Mouse (Mus musculus) heart, embryonic 10.5 days (tissue): ENCODE measurements around the gene Sept9. TPM values are rescaled to one million over a fixed set of nuclear protein-coding genes. Genes with fewer than 3 reads are reported as not detected.

Experiments
- DNase-seq: peaks from one replicate; pipeline ENCODE4 v3.0.0-alpha.2; 2017; ENCODE audit warnings: low spot score
- H3K27ac ChIP-seq: fragments of 300-500 bp; sonication (generic); 2 replicates; pipeline ENCODE4 v1.5.1; 2016; ENCODE audit warnings: mild to moderate bottlenecking
- H3K27me3 ChIP-seq: fragments of 300-500 bp; sonication (generic); 2 replicates; pipeline ENCODE4 v1.6.1; 2016; ENCODE audit warnings: mild to moderate bottlenecking; ENCODE audit not compliant: poor library complexity, insufficient read depth, severe bottlenecking
- H3K36me3 ChIP-seq: fragments of 300-500 bp; sonication (generic); 2 replicates; pipeline ENCODE4 v1.6.1; 2016; ENCODE audit warnings: mild to moderate bottlenecking, moderate library complexity
- H3K4me1 ChIP-seq: fragments of 300-500 bp; sonication (generic); 2 replicates; pipeline ENCODE4 v1.6.1; 2016; ENCODE audit warnings: mild to moderate bottlenecking
- H3K4me3 ChIP-seq: fragments of 300-500 bp; sonication (generic); 2 replicates; pipeline ENCODE4 v1.5.1; 2016; ENCODE audit warnings: mild to moderate bottlenecking, moderate library complexity
- H3K9me3 ChIP-seq: fragments of 300-500 bp; sonication (generic); 2 replicates; pipeline ENCODE4 v1.6.1; 2016; ENCODE audit warnings: mild to moderate bottlenecking, moderate library complexity
- WGBS: fragments of 180-500 bp; shearing (Covaris S2); methylation state at CpG from one replicate; pipeline ENCODE4 v1.1.7; 2016; 5-methylcytosine and 5-hydroxymethylcytosine counted together
- polyA plus RNA-seq: library from polyadenylated mRNA; unstranded; fragments of >200 nt; fragmentation: Nextera tagmentation; extraction: Ambion mirVana; gene quantifications from 2 replicates; pipeline ENCODE4 v1.2.1, GENCODE M21; 2016

Sept9 gene
- polyA plus RNA-seq, 1 experiment from 2014 or later = 164 TPM

DNA sequence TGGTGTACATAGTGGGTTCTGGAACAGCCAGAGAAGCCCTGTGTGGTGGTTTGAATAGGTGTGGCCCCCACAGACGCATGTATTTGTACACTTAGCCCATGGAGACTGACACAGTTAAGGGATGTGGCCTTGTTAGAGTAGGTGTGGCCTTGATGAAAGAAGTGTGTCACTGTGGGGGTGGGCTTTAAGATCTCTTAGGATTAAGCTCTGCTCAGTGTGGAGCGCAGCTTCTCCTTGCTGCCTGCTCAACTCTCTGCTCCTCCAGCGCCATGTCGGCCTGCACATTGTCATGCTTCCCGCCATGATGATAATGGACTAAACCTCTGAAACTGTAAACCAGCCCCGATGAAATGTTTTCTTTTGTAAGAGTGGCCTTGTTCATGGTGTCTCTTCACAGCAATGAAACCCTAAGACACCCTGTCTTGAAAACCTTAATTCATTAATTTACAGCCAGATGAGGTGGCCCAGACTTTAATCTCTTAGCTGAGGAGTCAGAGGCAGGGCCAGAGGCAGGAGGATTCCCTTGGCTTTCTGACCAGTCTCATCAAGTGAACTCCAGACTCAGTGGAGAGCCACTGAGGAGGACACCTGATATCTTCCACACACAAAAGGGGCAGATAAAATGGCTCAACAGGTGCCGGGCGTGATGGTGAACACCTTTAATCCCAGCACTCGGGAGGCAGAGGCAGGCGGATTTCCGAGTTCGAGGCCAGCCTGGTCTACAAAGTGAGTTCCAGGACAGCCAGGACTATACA is 44.3 kb downstream of the Sept9 start:
- DNase-seq = no peak
- Histone ChIP-seq H3K4me3 (no peak overlapping the region), H3K36me3 (peaks cover 6% of the 10 kb centered on the region; the same call in 1 of the 2 replicates), H3K27me3 (0 out of 2 replicates have a peak, but pooled peaks cover 3% of the 10 kb centered on the region), H3K27ac (0 out of 2 replicates have a peak overlapping the region, but pooled peaks have one; percentile 22), H3K9me3 (no peaks in the 10 kb centered on the region), H3K4me1 (peaks cover 25% of the 10 kb centered on the region)
- WGBS = 76% methylated on average over 12 of the region's 12 CpGs

- peak overlapping the region; percentile 1; the same call in 1 of the 2 replicates for H3K27ac ChIP-seq
- peaks cover 5% of the 10 kb centered on the region; the same call in 1 of the 2 replicates for H3K36me3 ChIP-seq
- no peak for DNase-seq
- WGBS = 59% methylated on average over 8 of the region's 8 CpGs
- H3K4me3 ChIP-seq = no peak overlapping the region
- peaks cover 38% of the 10 kb centered on the region for H3K4me1 ChIP-seq
- H3K9me3 ChIP-seq = no peaks in the 10 kb centered on the region
- 0 out of 2 replicates have a peak, but pooled peaks cover 3% of the 10 kb centered on the region for H3K27me3 ChIP-seq
These were observed 45.7 kb downstream of the Sept9 start for GRCm38 (mm10) chr11:117245041-117245725.

- Histone ChIP-seq H3K9me3 (no peaks in the 10 kb centered on the region), H3K4me3 (no peak overlapping the region), H3K4me1 (peaks cover 44% of the 10 kb centered on the region), H3K27ac (peak overlapping the region; percentile 1; the same call in 1 of the 2 replicates), H3K36me3 (no peaks in the 10 kb centered on the region), H3K27me3 (0 out of 2 replicates have a peak, but pooled peaks cover 3% of the 10 kb centered on the region)
- 71% methylated on average over 3 of the region's 3 CpGs for WGBS
- DNase-seq = no peak
These were observed 46.4 kb downstream of the Sept9 start for GRCm38 (mm10) chr11:117245846-117246245.

DNA sequence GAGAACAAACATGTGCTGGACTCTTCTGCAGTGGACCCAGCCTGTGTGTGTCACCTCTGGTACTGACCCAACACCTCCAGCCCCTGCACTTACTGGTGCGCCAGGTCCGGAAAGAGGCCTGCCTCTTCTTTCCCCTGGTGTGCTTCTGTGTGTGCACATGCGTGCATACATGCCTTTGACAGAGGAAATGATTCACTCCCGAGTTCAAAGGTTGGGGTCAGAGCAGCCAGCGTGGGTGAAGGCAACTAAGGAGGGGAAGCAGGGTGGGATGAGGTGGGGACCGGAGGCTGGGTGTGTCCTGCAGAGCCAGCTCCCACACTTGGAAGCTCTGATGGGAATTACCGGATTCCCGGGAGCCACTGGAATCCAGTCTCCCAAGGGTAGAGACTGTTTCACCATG is 46.8 kb downstream of the Sept9 start:
- 62% methylated on average over 8 of the region's 8 CpGs for WGBS
- H3K4me3 ChIP-seq = no peak overlapping the region
- H3K27ac ChIP-seq = peak overlapping the region; percentile 30; the same call in 1 of the 2 replicates
- H3K4me1 ChIP-seq = peaks cover 46% of the 10 kb centered on the region
- no peaks in the 10 kb centered on the region for H3K9me3 ChIP-seq
- DNase-seq = no peak
- 0 out of 2 replicates have a peak, but pooled peaks cover 3% of the 10 kb centered on the region for H3K27me3 ChIP-seq
- no peaks in the 10 kb centered on the region for H3K36me3 ChIP-seq

GRCm38 (mm10) chr11:117246981-117247431 is 47.5 kb downstream of the Sept9 start:
- no peak overlapping the region for H3K4me3 ChIP-seq
- no peaks in the 10 kb centered on the region for H3K36me3 ChIP-seq
- no peak for DNase-seq
- peak overlapping the region; percentile 42; the same call in 1 of the 2 replicates for H3K27ac ChIP-seq
- H3K4me1 ChIP-seq = peaks cover 52% of the 10 kb centered on the region
- 87% methylated on average over 9 of the region's 9 CpGs for WGBS
- H3K9me3 ChIP-seq = no peaks in the 10 kb centered on the region
- H3K27me3 ChIP-seq = 0 out of 2 replicates have a peak, but pooled peaks cover 3% of the 10 kb centered on the region

DNA sequence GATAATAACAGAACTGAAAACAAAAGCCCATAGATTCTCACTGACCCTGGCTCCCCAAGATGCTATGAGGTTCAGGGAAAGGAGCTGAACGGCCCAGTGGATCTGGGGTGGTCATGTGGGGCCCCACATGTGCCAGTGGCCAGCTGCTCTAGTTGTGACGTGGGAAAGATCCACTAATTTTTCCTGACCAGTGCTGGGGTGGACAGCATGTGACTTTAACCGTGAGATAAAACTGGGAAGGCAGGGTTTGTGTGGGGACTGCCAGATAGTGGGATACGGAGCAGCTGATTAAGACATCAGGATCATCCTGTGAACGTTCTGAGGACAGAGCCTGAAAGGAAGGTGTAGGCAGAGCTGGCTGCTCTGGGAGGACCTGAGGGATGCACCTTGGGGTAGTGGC is 48.1 kb downstream of the Sept9 start:
- H3K27me3 ChIP-seq = 0 out of 2 replicates have a peak, but pooled peaks cover 3% of the 10 kb centered on the region
- no peak overlapping the region for H3K4me3 ChIP-seq
- 43% methylated on average over 5 of the region's 5 CpGs for whole genome bisulfite sequencing
- peaks cover 52% of the 10 kb centered on the region for H3K4me1 ChIP-seq
- no peaks in the 10 kb centered on the region for H3K9me3 ChIP-seq
- no peaks in the 10 kb centered on the region for H3K36me3 ChIP-seq
- H3K27ac ChIP-seq = no peak overlapping the region
- no peak for DNase-seq

DNA sequence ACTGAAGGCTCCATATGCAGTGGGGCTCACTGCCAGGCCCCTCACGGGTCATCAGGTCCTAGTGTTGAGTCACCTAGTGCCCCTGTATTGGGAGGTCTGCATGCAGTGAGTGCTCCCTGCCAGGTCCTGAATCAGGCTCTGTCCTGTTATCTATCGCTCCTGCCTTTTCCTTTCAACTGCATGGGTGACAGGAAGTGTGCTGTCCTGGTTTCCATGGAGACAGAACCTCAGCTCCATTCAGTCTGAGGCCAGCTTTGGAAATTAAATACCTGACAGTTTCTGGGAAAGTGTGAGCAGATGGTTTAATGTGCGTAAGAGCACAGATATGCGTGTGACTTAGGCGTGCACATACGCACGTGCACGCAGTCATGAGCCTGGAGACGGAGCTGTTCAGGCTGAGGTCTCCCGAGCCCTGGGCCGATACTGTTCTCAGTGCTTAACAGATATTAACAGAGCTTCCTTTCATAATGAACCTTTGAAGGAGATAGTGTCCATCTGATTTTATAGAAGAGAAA is 49.3 kb downstream of the Sept9 start:
- 0 out of 2 replicates have a peak, but pooled peaks cover 3% of the 10 kb centered on the region for H3K27me3 ChIP-seq
- no peaks in the 10 kb centered on the region for H3K9me3 ChIP-seq
- DNase-seq = no peak
- WGBS = 51% methylated on average over 11 of the region's 11 CpGs
- H3K4me3 ChIP-seq = no peak overlapping the region
- H3K36me3 ChIP-seq = no peaks in the 10 kb centered on the region
- H3K4me1 ChIP-seq = peaks cover 62% of the 10 kb centered on the region
- H3K27ac ChIP-seq = peak overlapping the region; percentile 36

GRCm38 (mm10) chr11:117249282-117249984 is 50.0 kb downstream of the Sept9 start:
- 71% methylated on average over 18 of the region's 18 CpGs for WGBS
- no peaks in the 10 kb centered on the region for H3K9me3 ChIP-seq
- H3K36me3 ChIP-seq = no peaks in the 10 kb centered on the region
- peaks cover 68% of the 10 kb centered on the region for H3K4me1 ChIP-seq
- DNase-seq = no peak
- no peak overlapping the region for H3K4me3 ChIP-seq
- peak overlapping the region; percentile 36; the same call in 1 of the 2 replicates for H3K27ac ChIP-seq
- H3K27me3 ChIP-seq = 0 out of 2 replicates have a peak, but pooled peaks cover 3% of the 10 kb centered on the region

DNA sequence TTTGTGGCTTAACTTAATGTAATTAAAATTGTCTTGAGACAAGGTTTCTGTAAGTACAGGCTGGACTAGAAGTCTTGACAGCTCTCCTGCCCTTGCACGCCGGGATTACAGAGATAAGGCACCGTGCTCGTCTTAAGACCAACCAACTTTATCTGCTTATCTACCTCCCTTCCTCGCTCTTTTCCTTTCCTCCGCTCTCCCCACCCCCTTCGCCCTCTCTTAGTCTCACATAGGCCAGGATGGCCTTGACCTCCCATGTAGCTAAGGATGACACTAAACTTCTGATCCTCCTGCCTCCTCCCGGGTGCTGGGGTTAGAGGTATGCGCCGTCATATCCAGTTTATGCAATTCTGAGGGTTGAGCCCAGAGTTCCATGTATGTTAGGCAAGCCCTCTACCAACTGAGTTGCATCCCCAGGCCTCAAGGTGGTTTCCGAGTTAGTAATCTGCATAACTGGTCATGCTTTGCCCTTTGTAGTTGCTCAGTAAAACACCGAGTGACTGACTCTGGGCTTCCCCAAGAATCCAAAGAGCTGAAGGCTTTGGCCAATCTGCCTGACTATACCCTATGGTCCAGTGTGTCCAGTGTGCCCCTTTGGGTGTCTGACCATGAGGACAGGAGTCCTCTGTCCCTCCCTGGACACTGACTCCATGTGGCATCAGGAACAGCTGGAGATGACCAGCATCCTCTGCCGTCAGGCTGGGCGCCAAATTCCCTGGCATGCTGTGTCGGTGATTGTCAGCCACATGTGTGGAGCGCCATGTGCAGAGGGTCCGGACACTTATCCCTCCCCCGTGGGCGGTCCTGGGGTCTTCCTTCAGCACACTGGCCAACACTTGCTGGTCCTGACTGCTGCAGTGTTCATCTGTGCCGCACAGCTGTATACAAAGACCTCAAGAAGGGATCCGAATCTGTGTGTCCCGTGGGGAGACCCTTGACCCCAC is 50.8 kb downstream of the Sept9 start:
- no peak for DNase-seq
- H3K27me3 ChIP-seq = 0 out of 2 replicates have a peak, but pooled peaks cover 3% of the 10 kb centered on the region
- H3K4me3 ChIP-seq = no peak overlapping the region
- peaks cover 76% of the 10 kb centered on the region for H3K4me1 ChIP-seq
- H3K9me3 ChIP-seq = no peaks in the 10 kb centered on the region
- no peaks in the 10 kb centered on the region for H3K36me3 ChIP-seq
- H3K27ac ChIP-seq = no peak overlapping the region; the same call in 1 of the 2 replicates
- 72% methylated on average over 22 of the region's 22 CpGs for WGBS

- 86% methylated on average over 4 of the region's 4 CpGs for WGBS
- Histone ChIP-seq H3K4me3 (no peak overlapping the region), H3K36me3 (peaks cover under 1% of the 10 kb centered on the region; the same call in 1 of the 2 replicates), H3K27ac (0 out of 2 replicates have a peak overlapping the region, but pooled peaks have one; percentile 3), H3K27me3 (no peaks in the 10 kb centered on the region), H3K9me3 (no peaks in the 10 kb centered on the region), H3K4me1 (peaks cover 82% of the 10 kb centered on the region)
- no peak for DNase-seq
These were observed 52.3 kb downstream of the Sept9 start for GRCm38 (mm10) chr11:117251755-117252154.

DNA sequence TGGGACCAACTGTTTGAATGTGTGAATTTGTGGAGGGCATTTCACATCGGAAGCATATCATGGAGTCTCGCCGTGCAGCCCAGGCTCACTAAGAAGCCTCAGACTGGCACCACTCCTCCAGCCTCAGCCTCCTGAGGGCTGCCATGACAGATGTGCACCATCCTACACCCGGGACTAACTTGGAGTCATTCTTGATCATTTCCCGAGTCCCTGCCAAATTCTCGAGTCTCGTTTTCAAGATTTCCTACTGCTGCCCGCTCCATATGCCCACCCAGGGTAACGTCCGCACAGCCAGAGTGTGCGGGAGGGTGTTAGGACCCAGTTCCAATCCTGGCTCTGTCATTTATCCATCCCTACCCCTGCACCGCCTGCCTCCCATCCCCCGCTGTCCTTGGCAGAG is 53.4 kb downstream of the Sept9 start:
- no peak overlapping the region for H3K27ac ChIP-seq
- DNase-seq = no peak
- WGBS = 87% methylated on average over 13 of the region's 13 CpGs
- peaks cover 5% of the 10 kb centered on the region; the same call in 1 of the 2 replicates for H3K36me3 ChIP-seq
- no peaks in the 10 kb centered on the region for H3K9me3 ChIP-seq
- H3K27me3 ChIP-seq = no peaks in the 10 kb centered on the region
- peaks cover 71% of the 10 kb centered on the region for H3K4me1 ChIP-seq
- H3K4me3 ChIP-seq = no peak overlapping the region; the same call in 1 of the 2 replicates
